Comparison of ENCODE assay signal across 9 mouse cellular contexts in genomic region chr13:14522906-14523269, GRCm38 (mm10). TPM values are rescaled to one million over a fixed set of nuclear protein-coding genes. Genes with fewer than 3 reads are reported as not detected.
DNase-seq lines count a peak whose midpoint lies in the region; ATAC-seq and TF ChIP-seq lines count a peak whose summit lies in the region.
"Had no signal": no experiment of that assay in that cellular context is flagged by ENCODE, and none has a peak within 500 bp of the region (broad histone marks: within the 10 kb centered on the region; RNA-seq: fewer than 3 reads in every experiment).

TSS of gene Hecw1 (minus strand) at chr13:14523228.

- H3K4me3 ChIP-seq in heart, adult 2 months, result peak within 1 kb of the TSS; percentile 7; the same call in 1 of the 2 replicates
- H3K4me3 ChIP-seq in heart, postnatal 0 days (ENCODE audit: low read depth, low read length), result peak within 1 kb of the TSS; percentile 48
- peak within 1 kb of the TSS; percentile 76 for H3K4me3 ChIP-seq in neural tube, embryonic 15.5 days (replicated peaks)

- intact Hi-C loops in heart, adult 2 months (cut with DNase I), result no loop called here
- intact Hi-C loops in left cerebral cortex, postnatal 36 days (cut with DNase I), result loop anchor here (5.0 kb wide), 2 partner anchors 89 to 96 kb away; partner anchors contain the start of genes Mrpl32 and Psma2

- WGBS in heart, adult 2 months, result 2% methylated on average over 15 of the region's 15 CpGs
- WGBS in heart, postnatal 0 days, result 3% methylated on average over 15 of the region's 15 CpGs
- WGBS in neural tube, embryonic 15.5 days, result under 1% methylated on average over 15 of the region's 15 CpGs

- H3K27ac ChIP-seq in heart, adult 2 months, result no peak within 1 kb of the TSS
- no peak within 1 kb of the TSS for H3K27ac ChIP-seq in heart, postnatal 0 days (ENCODE audit: low read depth)
- H3K27ac ChIP-seq in neural tube, embryonic 15.5 days (replicated peaks), result peak within 1 kb of the TSS; percentile 96

- no peak for DNase-seq in heart, adult 2 months
- DNase-seq in heart, adult 9 months (ENCODE audit: low spot score in 2 of 2), result no peak
- DNase-seq in cerebellum, postnatal 10 days, result peak; percentile 69 to 72
- no peak for DNase-seq in heart, postnatal 0 days (ENCODE audit: low spot score)
- peak; percentile 60 to 75 for DNase-seq in left cerebral cortex, postnatal 36 days (ENCODE audit: low spot score in 2 of 2)
- no peak for DNase-seq in B cell, adult 2 months
- no peak for DNase-seq in adrenal gland, adult 18-20 months (ENCODE audit: low spot score in 2 of 2)

- no peak for TF ChIP-seq EP300 in heart, adult 2 months (IDR thresholded peaks at IDR 0.05; ENCODE audit: insufficient read depth, low read depth, low read length)
- no peak for TF ChIP-seq EP300 in heart, postnatal 0 days (IDR thresholded peaks at IDR 0.05; ENCODE audit: low read depth)

- no peak within 1 kb of the TSS for H3K9ac ChIP-seq in heart, adult 2 months (ENCODE audit: low read depth, low read length)
- no peak within 1 kb of the TSS for H3K9ac ChIP-seq in heart, postnatal 0 days (replicated peaks; ENCODE audit: low read depth, low read length)
- peak within 1 kb of the TSS; percentile 80 for H3K9ac ChIP-seq in neural tube, embryonic 15.5 days (replicated peaks)

- H3K4me1 ChIP-seq in heart, adult 2 months (ENCODE audit: control insufficient read depth, insufficient read depth, low read length), result no peaks in the 10 kb centered on the region
- H3K4me1 ChIP-seq in heart, postnatal 0 days (ENCODE audit: control insufficient read depth, insufficient read depth), result peaks cover 7% of the 10 kb centered on the region
- peaks cover 27% of the 10 kb centered on the region for H3K4me1 ChIP-seq in neural tube, embryonic 15.5 days

- H3K36me3 ChIP-seq in heart, adult 2 months (ENCODE audit: control insufficient read depth, insufficient read depth, low read length), result no peaks in the 10 kb centered on the region
- H3K36me3 ChIP-seq in heart, postnatal 0 days (replicated peaks; ENCODE audit: control insufficient read depth, insufficient read depth, low read length), result no peaks in the 10 kb centered on the region
- no peaks in the 10 kb centered on the region for H3K36me3 ChIP-seq in neural tube, embryonic 15.5 days

- peak within 1 kb of the TSS; percentile 92 for H3K4me2 ChIP-seq in heart, postnatal 0 days (ENCODE audit: low read depth, low read length)
- H3K4me2 ChIP-seq in neural tube, embryonic 15.5 days, result peak within 1 kb of the TSS; percentile 70

- H3K27me3 ChIP-seq in heart, adult 2 months (ENCODE audit: control insufficient read depth, insufficient read depth, low read length), result peaks cover 7% of the 10 kb centered on the region; the same call in 1 of the 2 replicates
- H3K27me3 ChIP-seq in heart, postnatal 0 days (ENCODE audit: control insufficient read depth, insufficient read depth, low read length), result peaks cover 10% of the 10 kb centered on the region; the same call in 1 of the 2 replicates
- H3K27me3 ChIP-seq in neural tube, embryonic 15.5 days (replicated peaks), result no peaks in the 10 kb centered on the region
- H3K27me3 ChIP-seq: CH12.LX had no signal

- TF ChIP-seq CTCF in heart, adult 2 months (IDR thresholded peaks at IDR 0.05), result no peak
- TF ChIP-seq CTCF in heart, postnatal 0 days (IDR thresholded peaks at IDR 0.05; ENCODE audit: low read depth), result no peak

- no peak for TF ChIP-seq POLR2A in heart, adult 2 months (IDR thresholded peaks at IDR 0.05; ENCODE audit: insufficient read depth, low read depth, low read length)

- no peaks in the 10 kb centered on the region for H3K9me3 ChIP-seq in heart, postnatal 0 days (replicated peaks; ENCODE audit: control insufficient read depth, low read length)
- H3K9me3 ChIP-seq in neural tube, embryonic 15.5 days (replicated peaks), result no peaks in the 10 kb centered on the region

- no peaks in the 10 kb centered on the region for H3K79me2 ChIP-seq in heart, adult 2 months (replicated peaks; ENCODE audit: control insufficient read depth, insufficient read depth, low read length)

- ATAC-seq in heart, postnatal 0 days (ENCODE audit: insufficient read depth, low read depth), result no peak
- ATAC-seq in neural tube, embryonic 15.5 days (ENCODE audit: low FRiP score), result peak; percentile 92

RNA-seq across cellular contexts. Expression of gene Hecw1, which starts in this region (rescaled TPM):
- total RNA-seq in heart, adult 2 months (2021), result under 1 TPM; 0.05 to 0.73 TPM
- 0.04 and 0.20 TPM in 2 replicates for polyA plus RNA-seq in heart, adult 2 months (2012; rRNA removed)
- 0.04 and 0.34 TPM in 2 replicates for total RNA-seq in heart, postnatal 0 days (2014; rRNA removed; ENCODE audit: low replicate concordance)
- 0.30 and 0.37 TPM in 2 replicates for polyA plus RNA-seq in heart, postnatal 0 days (2015; fragmentation: Nextera tagmentation; extraction: Ambion mirVana)
- 100 to 1,000 TPM; 131 to 135 TPM for total RNA-seq in left cerebral cortex, postnatal 36 days (2021)
- polyA plus RNA-seq in neural tube, embryonic 15.5 days (2015; fragmentation: Nextera tagmentation; extraction: Ambion mirVana), result 30.7 and 42.7 TPM in 2 replicates
- total RNA-seq in adrenal gland, adult 18-20 months (2021), result not detected
- total RNA-seq: CH12.LX had no signal

Comparison
In these comparisons a context has a peak if more than half of its experiments do, and no peak if none do; other contexts are left out.
1. RNA of gene Hecw1 (total RNA-seq): 131 to 135 TPM in left cerebral cortex, postnatal 36 days; 0.05 to 0.73 TPM in heart, adult 2 months, 0.04 to 0.34 TPM in heart, postnatal 0 days and not detected in adrenal gland, adult 18-20 months; every median in the first group is over 10 times any median in the second.
2. RNA of gene Hecw1 (polyA plus RNA-seq): 30.7 to 42.7 TPM in neural tube, embryonic 15.5 days; 0.30 to 0.37 TPM in heart, postnatal 0 days and 0.04 to 0.20 TPM in heart, adult 2 months; every median in the first group is over 10 times any median in the second.
3. DNase-seq: peak in cerebellum, postnatal 10 days (2 of 2) and left cerebral cortex, postnatal 36 days (2 of 2); none in heart, adult 2 months (0 of 2), heart, adult 9 months (0 of 2), heart, postnatal 0 days (single experiment), B cell, adult 2 months (0 of 2) and adrenal gland, adult 18-20 months (0 of 2).
4. H3K4me3 ChIP-seq: peak in every context shown above with its lines; median percentile 76 in neural tube, embryonic 15.5 days; 48 in heart, postnatal 0 days; 7 in heart, adult 2 months.